Mouse (Mus musculus) liver, embryonic 14.5 days (tissue): ENCODE results near the gene Lat.

ENCODE experiments used
- CTCF ChIP-seq: IDR thresholded peaks from 2 replicates; pipeline ENCODE4 v1.5.1; 2016; ENCODE audit warnings: antibody characterized with exemption, low read depth, control low read depth
- EP300 ChIP-seq: IDR thresholded peaks from 2 replicates; pipeline ENCODE4 v1.6.1; 2016; ENCODE audit warnings: antibody characterized with exemption, low read depth

GRCm38 (mm10) chr7:126397822-126398221, 28.5 kb upstream of the Lat start:
- no peak for TF ChIP-seq CTCF
- no peak for TF ChIP-seq EP300
